Mouse (Mus musculus) liver, embryonic 11.5 days (tissue): Measurements from ENCODE around the gene Akt2. TPM values are rescaled to one million over a fixed set of nuclear protein-coding genes. Genes with fewer than 3 reads are reported as not detected.

Source experiments
- ATAC-seq: fragments of 200-750 bp; cut with Nextera tagmentation; replicated peaks from 2 replicates; pipeline ENCODE4 v1.8.0; 2017; ENCODE audit warnings: moderate number of reproducible peaks, mild to moderate bottlenecking, moderate TSS enrichment, moderate library complexity; ENCODE audit not compliant: low FRiP score
- DNase-seq: peaks from one replicate; pipeline ENCODE4 v3.0.0-alpha.2; 2017; ENCODE audit warnings: low spot score
- H3K27ac ChIP-seq: fragments of 300-500 bp; sonication (generic); 2 replicates; pipeline ENCODE4 v1.5.1; 2014; ENCODE audit warnings: mild to moderate bottlenecking, low read depth, low read length, control low read depth
- H3K27me3 ChIP-seq: fragments of 300-500 bp; sonication (generic); replicated peaks from 2 replicates; pipeline ENCODE4 v1.6.1; 2014; ENCODE audit warnings: low read length, mixed read lengths; ENCODE audit not compliant: control insufficient read depth, insufficient read depth
- H3K36me3 ChIP-seq: fragments of 300-500 bp; sonication (generic); 2 replicates; pipeline ENCODE4 v1.6.1; 2014; ENCODE audit warnings: mild to moderate bottlenecking, low read length, moderate library complexity, mixed read lengths; ENCODE audit not compliant: control insufficient read depth, insufficient read depth
- H3K4me1 ChIP-seq: fragments of 300-500 bp; sonication (generic); replicated peaks from 2 replicates; pipeline ENCODE4 v1.6.1; 2014; ENCODE audit warnings: low read length, mixed read lengths; ENCODE audit not compliant: control insufficient read depth, insufficient read depth
- H3K4me2 ChIP-seq: fragments of 300-500 bp; sonication (generic); 2 replicates; pipeline ENCODE4 v1.6.1; 2014; ENCODE audit warnings: mild to moderate bottlenecking, control low read depth, moderate library complexity
- H3K4me3 ChIP-seq: fragments of 300-500 bp; sonication (generic); 2 replicates; pipeline ENCODE4 v1.5.1; 2014; ENCODE audit warnings: low read depth, low read length, control low read depth
- H3K9ac ChIP-seq: fragments of 300-500 bp; sonication (generic); 2 replicates; pipeline ENCODE4 v1.6.1; 2014; ENCODE audit warnings: low read depth, low read length, control low read depth
- H3K9me3 ChIP-seq: fragments of 300-500 bp; sonication (generic); 2 replicates; pipeline ENCODE4 v1.6.1; 2016; ENCODE audit warnings: low read length, inconsistent platforms, mixed read lengths; ENCODE audit not compliant: control insufficient read depth
- WGBS: fragments of 180-500 bp; shearing (Covaris S2); extraction: QIAGEN DNeasy Blood & Tissue Kit; methylation state at CpG from one replicate; pipeline ENCODE4 v1.1.7; 2014; 5-methylcytosine and 5-hydroxymethylcytosine counted together
- polyA plus RNA-seq: library from polyadenylated mRNA; unstranded; fragments of >200 nt; fragmentation: Nextera tagmentation; extraction: Ambion mirVana; gene quantifications from 2 replicates; pipeline ENCODE4 v1.2.1, GENCODE M21; 2014

Gene Akt2
- polyA plus RNA-seq, 1 experiment from 2014 or later = 68.4 TPM

DNA sequence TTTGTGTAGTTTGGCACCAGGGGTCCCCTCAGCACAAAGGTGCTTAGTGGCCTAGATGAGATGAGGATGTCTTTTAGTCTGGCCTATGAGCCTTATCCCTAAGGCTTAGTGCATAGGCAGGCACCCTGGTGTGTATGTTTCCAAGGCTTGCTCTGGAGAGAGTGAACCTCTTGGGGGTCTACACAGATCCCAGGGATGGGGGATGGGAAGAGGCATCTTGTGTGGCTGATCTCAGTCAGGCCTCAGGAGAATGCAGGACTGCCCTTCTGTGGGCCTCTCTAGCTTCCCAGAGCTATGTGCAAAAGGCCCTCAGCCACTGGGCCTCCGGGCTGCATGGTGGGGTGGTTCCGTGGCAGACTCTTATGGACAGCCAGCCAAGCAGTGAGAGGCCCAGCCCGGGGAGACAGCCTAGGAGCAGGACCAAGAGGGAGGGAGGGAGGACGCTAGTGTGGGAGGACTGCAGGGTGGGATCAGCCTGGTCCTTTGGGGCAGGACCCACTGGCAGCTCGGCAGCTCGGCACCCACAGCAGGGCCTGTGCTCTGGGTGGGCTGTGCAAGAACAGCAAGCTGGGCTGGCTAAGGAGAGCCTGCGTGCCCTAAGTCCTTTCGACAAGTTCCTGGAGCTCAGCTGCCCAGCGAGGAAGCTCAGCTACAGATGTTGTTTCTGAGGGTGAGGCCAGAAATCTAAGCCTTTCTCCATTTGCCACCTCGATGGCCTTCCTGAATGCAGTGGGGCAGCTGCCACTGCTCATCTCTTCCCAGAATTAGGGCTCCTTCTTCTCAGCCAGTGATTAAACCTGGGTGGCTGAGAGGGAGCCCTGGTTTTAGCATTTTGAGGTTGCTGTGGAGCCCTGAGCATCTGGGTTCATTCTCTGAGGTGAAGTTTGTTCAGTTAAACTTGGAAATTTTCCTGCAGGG lies 5.5 kb downstream of the Akt2 start:
- no peak for DNase-seq
- H3K27me3 ChIP-seq = no peaks in the 10 kb centered on the region
- WGBS = 64% methylated on average over 10 of the region's 10 CpGs

GRCm38 (mm10) chr7:27598053-27598452 lies 6.7 kb downstream of the Akt2 start:
- Histone ChIP-seq H3K9me3 (no peaks in the 10 kb centered on the region), H3K4me2 (no peak overlapping the region), H3K36me3 (peaks cover 7% of the 10 kb centered on the region), H3K4me1 (peaks cover 73% of the 10 kb centered on the region), H3K9ac (no peak overlapping the region), H3K27me3 (no peaks in the 10 kb centered on the region), H3K4me3 (no peak overlapping the region), H3K27ac (no peak overlapping the region)
- ATAC-seq = no peak
- 65% methylated on average over 7 of the region's 7 CpGs for WGBS
- no peak for DNase-seq

More for the DNA sequence above, 5.5 kb downstream of the Akt2 start:
- no peaks in the 10 kb centered on the region for H3K9me3 ChIP-seq
- no peak for ATAC-seq
- H3K36me3 ChIP-seq = peaks cover 7% of the 10 kb centered on the region
- no peak overlapping the region for H3K4me2 ChIP-seq
- peak overlapping the region; percentile 33; the same call in 1 of the 2 replicates for H3K27ac ChIP-seq
- H3K9ac ChIP-seq = no peak overlapping the region
- H3K4me1 ChIP-seq = peaks cover 66% of the 10 kb centered on the region
- H3K4me3 ChIP-seq = no peak overlapping the region

DNA sequence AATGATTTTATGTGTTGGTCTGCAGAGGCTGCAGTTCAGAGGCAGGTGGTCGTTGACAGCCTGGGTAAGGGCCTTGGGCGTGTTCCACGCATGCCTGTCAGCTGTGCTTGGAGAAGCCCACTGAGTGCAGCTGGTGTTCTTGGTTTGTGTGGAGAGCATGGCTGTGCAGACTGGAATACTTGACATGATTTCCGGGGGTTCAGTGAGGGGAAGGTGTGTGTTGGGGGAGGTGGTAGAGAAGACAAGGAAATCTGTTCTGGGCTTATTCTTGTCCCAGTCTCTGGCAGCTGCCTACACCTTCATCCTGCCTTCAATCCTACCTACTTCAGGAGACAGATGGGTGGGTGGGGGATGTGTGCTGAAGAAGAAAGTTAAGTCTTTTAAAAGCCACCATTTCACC lies 10.3 kb downstream of the Akt2 start:
- no peak overlapping the region for H3K9ac ChIP-seq
- WGBS = 83% methylated on average over 4 of the region's 4 CpGs
- no peaks in the 10 kb centered on the region for H3K27me3 ChIP-seq
- peaks cover 60% of the 10 kb centered on the region for H3K4me1 ChIP-seq
- ATAC-seq (no peak), DNase-seq (no peak)
- no peaks in the 10 kb centered on the region for H3K9me3 ChIP-seq
- H3K36me3 ChIP-seq = no peaks in the 10 kb centered on the region
- H3K4me3 ChIP-seq = no peak overlapping the region
- H3K27ac ChIP-seq = no peak overlapping the region
- no peak overlapping the region for H3K4me2 ChIP-seq

DNA sequence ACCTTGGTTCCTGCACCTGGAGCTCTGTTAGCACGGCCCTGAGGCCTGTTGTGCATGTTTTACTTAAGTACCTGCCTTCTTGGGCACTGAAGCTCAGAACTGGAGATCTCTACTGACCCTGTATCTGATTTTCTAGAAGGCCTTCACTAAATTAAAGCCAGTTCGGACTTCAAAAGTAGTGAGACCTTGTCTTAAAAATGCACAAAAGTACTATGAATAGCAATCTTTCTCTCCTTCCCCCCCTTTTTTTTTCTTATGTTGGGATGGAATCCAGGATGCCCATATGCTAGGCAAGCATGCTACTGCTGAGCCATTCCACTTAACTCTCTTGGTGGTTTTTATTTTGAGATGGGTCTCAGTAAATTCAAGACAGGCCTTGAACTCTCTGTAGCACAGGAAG lies 10.8 kb downstream of the Akt2 start:
- ATAC-seq (no peak), DNase-seq (no peak)
- Histone ChIP-seq H3K27ac (no peak overlapping the region), H3K4me2 (no peak overlapping the region), H3K36me3 (no peaks in the 10 kb centered on the region), H3K4me1 (peaks cover 58% of the 10 kb centered on the region), H3K9ac (no peak overlapping the region), H3K9me3 (no peaks in the 10 kb centered on the region), H3K4me3 (no peak overlapping the region), H3K27me3 (no peaks in the 10 kb centered on the region)
- 82% methylated on average over 2 of the region's 2 CpGs for WGBS

DNA sequence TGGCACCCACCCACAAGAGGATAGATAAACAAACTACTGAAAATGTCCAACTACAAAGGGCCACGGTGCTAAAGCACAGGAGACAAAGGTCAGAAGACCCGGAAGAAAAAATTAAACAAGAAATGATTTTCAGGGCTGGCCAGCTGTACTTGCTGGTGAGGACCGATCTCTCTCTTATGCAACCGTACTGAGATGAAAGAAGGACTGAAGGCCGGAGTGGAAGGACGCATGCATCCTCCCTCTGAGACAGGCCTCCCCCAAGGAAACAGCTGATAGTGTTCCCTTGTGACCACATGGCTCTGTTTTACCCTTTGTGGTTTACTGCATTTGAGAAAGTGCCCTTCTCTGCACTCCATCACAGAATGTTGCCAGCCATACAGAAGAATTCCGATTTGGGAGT lies 11.5 kb downstream of the Akt2 start:
- H3K9ac ChIP-seq = no peak overlapping the region
- ATAC-seq (no peak), DNase-seq (no peak)
- H3K36me3 ChIP-seq = 0 out of 2 replicates have a peak, but pooled peaks cover 3% of the 10 kb centered on the region
- no peak overlapping the region for H3K27ac ChIP-seq
- 34% methylated on average over 7 of the region's 7 CpGs for WGBS
- no peak overlapping the region for H3K4me3 ChIP-seq
- no peaks in the 10 kb centered on the region for H3K9me3 ChIP-seq
- H3K4me1 ChIP-seq = peaks cover 56% of the 10 kb centered on the region
- no peak overlapping the region for H3K4me2 ChIP-seq
- no peaks in the 10 kb centered on the region for H3K27me3 ChIP-seq

GRCm38 (mm10) chr7:27604661-27605348 lies 13.5 kb downstream of the Akt2 start:
- no peak overlapping the region for H3K4me2 ChIP-seq

DNA sequence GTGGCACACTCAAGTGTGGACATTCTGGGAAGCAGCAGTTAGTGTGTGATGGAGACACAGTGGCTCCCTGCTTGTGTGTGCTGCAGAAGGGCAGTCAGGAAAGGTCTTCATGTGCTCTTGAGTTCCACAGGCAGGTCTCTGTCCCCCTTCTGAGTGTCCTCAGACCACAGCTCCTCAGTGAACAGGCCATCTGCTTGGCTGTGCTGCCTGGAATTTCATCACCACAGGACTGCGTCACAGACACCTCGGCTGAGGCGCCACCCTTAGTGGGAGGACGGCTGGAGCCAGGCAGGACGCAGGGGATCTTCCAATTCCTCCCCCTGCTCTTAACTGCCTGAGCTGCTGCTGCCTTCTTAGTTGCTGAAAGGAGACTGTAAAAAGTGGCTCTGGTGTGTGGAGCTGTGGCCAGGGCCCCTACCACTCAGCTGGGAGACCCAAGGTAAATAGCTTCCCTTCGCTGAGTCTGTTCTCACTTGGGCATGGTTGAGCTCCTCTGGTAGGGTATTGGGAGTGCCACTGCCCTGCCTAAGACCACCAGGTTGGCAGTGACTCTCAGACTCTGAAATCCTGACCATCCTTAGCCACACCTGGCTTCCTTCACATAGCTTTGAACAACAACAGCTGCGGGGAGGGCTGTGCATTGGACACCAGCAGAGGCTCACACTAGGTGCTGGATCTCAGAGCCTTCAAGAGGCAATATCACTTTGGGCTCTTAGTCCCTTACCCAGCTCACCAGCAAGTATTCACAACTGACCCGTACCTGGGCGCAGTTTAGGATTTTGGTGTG lies 14.3 kb downstream of the Akt2 start:
- no peak for DNase-seq
- Histone ChIP-seq H3K4me2 (no peak overlapping the region), H3K36me3 (peaks cover 17% of the 10 kb centered on the region; the same call in 1 of the 2 replicates), H3K4me3 (no peak overlapping the region), H3K9me3 (no peaks in the 10 kb centered on the region), H3K27ac (peak overlapping the region; percentile 16; the same call in 1 of the 2 replicates), H3K4me1 (peaks cover 43% of the 10 kb centered on the region), H3K9ac (no peak overlapping the region), H3K27me3 (no peaks in the 10 kb centered on the region)
- WGBS = 76% methylated on average over 9 of the region's 9 CpGs
- no peak for ATAC-seq

More at GRCm38 (mm10) chr7:27604661-27605348, 13.5 kb downstream of the Akt2 start:
- no peak overlapping the region for H3K4me3 ChIP-seq
- H3K4me1 ChIP-seq = peaks cover 51% of the 10 kb centered on the region
- no peak overlapping the region for H3K9ac ChIP-seq
- DNase-seq (no peak), ATAC-seq (no peak)
- H3K9me3 ChIP-seq = no peaks in the 10 kb centered on the region
- peaks cover 11% of the 10 kb centered on the region; the same call in 1 of the 2 replicates for H3K36me3 ChIP-seq
- H3K27ac ChIP-seq = no peak overlapping the region
- 52% methylated on average over 5 of the region's 5 CpGs for WGBS
- H3K27me3 ChIP-seq = no peaks in the 10 kb centered on the region

DNA sequence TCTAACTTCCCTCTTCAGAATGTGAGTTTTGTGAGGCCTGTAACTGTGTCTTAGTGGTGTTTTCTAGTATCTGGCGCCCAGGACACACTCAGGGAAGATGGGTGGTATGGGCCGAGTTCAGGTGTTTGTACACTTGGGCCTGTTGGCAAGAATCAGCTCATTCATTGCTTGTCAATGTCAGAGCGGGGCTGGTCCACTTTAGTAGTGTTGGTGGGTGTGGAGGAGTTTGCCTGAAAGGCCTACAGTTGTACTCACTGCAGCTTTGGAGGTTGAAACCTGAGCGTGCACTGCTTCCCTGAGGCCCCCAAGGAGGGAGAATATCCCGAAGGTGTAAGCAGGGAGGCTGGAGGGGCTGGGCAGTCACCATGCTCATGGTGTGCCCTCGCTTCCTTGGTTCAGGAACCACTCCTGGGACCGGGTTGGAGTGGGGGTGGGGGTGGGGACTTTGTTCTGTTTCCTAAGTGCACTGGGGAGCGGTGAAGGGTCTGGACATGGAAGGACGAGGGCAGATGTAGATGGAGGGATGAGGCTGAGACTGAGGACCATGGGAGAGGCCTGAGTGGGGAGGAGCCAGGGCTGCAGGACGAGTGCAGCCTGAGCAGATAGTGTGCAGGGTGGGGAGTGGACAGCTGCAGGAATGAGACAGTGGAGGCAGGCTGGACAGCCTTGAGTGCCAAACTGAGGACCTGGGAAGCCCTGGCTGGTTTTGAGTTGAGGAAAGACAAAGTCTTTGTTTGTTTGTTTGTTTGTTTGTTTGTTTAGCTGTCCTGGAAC lies 15.3 kb downstream of the Akt2 start:
- DNase-seq = no peak
- no peak for ATAC-seq

More for the DNA sequence above, 15.3 kb downstream of the Akt2 start:
- H3K27me3 ChIP-seq = no peaks in the 10 kb centered on the region
- H3K27ac ChIP-seq = no peak overlapping the region
- no peak overlapping the region for H3K4me2 ChIP-seq
- no peak overlapping the region for H3K4me3 ChIP-seq
- H3K4me1 ChIP-seq = peaks cover 40% of the 10 kb centered on the region
- WGBS = 65% methylated on average over 10 of the region's 10 CpGs
- peaks cover 19% of the 10 kb centered on the region; the same call in 1 of the 2 replicates for H3K36me3 ChIP-seq
- H3K9ac ChIP-seq = no peak overlapping the region
- no peaks in the 10 kb centered on the region for H3K9me3 ChIP-seq
